Mouse (Mus musculus): ENCODE results near the gene Dck. TPM values are rescaled to one million over a fixed set of nuclear protein-coding genes. Genes with fewer than 3 reads are reported as not detected.
A peak's percentile ranks its signal among the peaks of the same experiment; 100 is the strongest.

The Dck gene
- total RNA-seq, 2 experiments from 2014 or later: 2.8 to 3.4 TPM

DNA sequence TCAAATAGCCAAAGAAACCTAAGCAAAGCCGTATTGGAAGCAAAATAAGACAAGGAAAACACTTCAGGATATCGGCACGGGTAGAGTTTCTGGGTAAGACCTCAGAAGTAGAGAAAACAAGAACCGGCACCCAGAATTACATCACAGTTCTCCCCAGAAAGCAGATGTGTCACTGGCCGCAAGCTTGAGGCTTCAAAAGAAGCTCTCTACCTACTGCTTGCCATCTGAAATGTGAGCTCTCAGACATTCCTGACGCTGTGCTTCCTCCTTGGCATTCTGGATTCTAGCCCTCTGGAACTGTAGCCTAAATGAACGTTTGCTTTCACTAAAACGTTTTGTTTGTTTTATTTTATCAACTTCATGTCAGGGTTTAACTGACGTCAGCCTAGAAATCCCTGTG is 25.9 kb downstream of the Dck start:
- DNase-seq (ENCODE audit: low spot score in 2 of 2): no peak

DNA sequence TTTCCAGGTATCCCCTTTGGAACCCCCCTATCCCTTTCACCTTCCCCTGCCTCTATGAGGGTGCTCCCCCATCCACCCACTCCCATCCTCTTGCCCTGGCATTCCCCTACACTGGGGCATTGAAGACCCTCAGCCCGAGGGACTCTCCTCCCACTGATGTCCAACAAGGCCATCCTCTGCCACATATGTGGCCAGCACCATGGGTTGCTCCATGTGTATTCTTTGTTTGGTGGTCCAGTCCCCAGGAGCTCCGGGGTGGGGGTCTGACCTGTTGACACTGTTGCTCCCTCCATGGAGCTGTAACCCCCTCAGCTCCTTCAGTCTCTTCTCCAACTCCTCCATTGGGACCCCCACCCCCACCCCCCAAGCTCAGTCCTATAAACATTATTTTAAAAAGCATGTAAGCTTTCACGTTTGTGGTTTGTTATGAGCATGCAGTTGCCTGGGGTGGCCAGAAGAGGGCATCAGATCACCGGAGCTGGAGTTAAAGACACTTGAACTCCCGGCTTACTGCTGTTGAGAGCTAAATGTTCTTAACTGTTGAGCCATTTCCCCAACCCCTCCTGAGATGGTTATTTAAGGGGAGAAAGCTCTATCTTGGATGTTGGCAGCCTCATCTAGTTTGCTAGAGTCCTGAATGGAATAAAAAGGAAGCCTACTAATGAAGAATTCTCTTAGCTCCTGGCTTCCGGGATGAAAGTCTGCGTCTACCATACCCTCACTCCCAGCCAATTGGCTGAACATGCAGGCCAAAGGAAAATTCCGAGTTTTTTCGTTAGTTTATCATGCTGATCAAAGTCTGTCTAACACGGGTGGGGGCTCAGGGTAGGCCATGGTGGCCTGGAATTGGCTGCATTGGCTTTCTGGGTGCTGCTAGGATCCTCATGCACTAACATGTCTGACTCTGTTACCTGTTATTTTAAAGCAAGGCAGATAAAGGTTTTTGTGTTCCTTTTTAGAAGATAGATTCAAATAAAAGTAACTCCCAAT is 26.8 kb downstream of the Dck start:
- DNase-seq (ENCODE audit: low spot score in 2 of 2): peak; percentile 7 to 29

DNA sequence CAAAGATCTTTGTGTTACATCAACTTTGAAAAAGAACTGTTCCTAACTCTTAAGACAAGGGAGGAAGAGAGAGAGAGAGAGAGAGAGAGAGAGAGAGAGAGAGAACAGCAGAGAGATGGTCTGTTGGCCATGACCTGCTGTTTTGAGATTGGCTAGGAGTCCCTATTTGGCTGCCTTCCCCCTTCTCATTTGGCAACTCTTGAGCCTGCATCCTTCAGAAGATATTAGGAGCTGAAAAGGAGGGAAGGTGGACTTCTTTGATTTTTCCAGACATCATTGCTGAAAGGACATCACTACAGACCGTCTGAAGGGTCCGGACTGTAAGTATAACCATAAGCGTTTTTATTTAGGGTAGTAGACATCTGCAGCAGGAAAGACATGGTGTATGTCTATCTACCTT is 28.9 kb downstream of the Dck start:
- no peak for DNase-seq (ENCODE audit: low spot score in 2 of 2)

DNA sequence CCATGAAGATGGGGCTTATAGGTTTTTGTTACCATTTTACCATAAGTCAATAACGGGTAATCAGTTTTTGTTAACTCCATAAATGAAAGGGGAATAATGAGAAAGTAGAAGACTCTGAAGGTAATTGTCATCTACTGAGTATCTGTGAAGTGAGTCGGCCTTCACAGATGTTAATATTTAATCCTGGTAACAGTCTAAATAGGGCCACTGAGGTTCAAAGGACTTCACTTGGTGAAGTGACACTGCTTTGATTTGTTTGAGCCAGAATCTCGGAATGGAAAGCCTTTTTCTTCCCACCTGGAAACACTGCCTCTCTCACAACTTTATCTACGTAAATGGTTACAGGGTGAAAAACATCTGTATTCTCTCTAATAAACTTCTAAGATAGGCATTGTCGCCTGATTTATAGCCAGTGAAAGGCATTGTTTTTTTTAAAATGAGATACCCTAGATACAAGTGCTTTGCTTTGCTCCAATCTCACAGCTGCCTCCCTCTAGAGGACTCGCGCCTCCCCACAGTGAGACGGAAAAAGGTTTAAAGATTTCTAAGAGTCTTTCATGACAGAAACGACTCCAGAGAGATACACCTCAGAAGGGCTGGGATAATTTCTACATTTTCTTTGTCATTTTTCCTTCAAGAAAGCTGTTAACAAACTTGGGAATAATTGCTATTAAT is 31.3 kb downstream of the Dck start:
- DNase-seq (ENCODE audit: low spot score in 2 of 2): no peak

DNA sequence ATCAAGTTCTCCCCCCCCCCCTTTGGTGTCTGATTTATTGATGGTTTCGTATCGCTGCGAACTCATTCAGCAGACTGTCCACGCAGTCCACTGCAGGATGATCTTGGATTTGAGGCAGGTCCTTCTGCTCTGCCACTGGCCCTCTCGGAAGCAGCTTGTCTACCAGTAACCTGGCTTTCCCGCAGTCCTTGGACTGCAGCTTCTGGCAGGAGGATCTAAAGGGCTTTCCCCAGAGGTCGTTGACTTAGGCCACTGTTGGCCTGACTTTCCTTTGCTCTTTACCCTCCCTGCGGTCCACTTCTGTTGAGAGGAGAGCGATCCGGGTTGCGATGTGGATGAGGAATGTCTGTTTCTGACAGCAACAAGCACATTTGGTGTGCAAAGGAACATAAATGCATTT is 31.8 kb downstream of the Dck start:
- DNase-seq (ENCODE audit: low spot score in 2 of 2): no peak

DNA sequence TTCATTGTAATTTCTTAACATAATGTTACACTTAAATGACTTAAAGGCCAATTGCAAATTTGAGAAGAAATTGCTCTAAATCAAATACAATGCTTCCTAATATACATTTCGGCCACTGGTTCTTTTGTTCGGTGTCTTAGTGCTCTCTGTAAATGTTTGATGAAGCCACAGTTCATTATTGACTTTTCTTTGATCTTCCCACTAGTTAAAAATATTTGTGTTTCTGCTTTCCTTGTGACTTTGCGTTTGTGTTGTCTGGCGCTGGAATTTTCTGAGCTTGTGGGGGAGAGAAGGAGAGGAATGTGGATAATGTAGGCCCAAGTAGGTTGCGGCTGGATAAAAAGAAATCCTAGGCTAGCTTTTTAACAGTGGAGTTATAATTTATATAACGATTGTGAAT is 32.3 kb downstream of the Dck start:
- no peak for DNase-seq (ENCODE audit: low spot score in 2 of 2)

DNA sequence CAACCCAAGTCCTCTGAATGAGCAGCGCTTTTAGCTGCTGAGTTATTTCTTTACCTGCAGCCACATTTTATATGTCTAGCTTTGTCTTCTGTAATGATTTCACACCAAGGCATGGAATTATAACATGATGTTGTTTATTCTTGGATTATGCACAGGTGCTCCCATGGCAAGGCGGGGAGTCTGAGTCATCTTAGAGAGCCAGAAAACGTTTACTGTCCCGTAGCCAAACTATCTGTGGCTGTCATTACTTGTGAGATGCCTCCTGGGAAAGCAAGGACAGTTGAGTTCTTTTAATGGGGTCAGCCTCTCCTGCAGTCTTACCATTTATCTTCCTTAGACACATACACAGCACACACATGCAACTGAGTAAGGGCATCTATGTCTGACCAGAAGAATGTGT is 40.8 kb downstream of the Dck start:
- DNase-seq (ENCODE audit: low spot score in 2 of 2): no peak

DNA sequence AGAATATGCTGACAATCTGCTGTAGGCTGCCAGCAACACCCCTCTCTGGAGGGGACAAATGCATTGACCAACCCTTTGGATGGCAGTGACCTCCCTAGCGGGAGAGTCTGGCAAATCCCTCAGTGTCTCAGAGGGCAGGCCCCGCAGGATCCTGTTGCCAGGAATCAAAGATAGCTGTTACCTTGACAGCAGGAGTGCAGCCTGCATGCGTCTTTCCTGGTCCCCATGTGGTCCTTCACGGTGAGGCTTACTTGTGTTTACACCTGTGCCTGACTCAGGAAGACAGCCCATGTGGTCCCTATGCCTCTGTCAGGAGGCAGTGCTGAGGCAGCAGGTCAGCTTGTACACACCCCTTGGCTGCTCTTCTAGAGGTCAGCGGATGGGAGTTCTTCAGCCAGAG is 41.5 kb downstream of the Dck start:
- no peak for DNase-seq (ENCODE audit: low spot score in 2 of 2)

DNA sequence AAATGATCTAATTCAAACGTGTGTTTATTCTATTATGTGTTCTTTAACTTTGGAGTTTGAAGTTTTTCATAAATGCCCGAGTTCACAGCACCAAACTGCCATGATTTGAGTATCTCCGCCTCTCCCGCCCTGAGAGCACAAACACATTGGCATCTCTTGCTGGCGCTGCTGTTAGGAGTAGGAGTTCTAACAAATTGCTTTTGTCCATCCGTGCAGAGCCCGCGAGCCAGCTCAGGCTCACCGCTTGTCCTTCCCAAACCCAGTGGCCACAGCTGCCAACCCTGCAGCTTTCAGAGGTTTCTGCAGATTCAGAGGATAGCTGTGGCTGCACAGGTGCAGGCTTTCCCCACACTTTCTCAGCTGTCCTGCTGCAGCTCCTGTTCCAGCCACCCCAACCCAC is 42.5 kb downstream of the Dck start:
- DNase-seq (ENCODE audit: low spot score in 2 of 2): no peak

DNA sequence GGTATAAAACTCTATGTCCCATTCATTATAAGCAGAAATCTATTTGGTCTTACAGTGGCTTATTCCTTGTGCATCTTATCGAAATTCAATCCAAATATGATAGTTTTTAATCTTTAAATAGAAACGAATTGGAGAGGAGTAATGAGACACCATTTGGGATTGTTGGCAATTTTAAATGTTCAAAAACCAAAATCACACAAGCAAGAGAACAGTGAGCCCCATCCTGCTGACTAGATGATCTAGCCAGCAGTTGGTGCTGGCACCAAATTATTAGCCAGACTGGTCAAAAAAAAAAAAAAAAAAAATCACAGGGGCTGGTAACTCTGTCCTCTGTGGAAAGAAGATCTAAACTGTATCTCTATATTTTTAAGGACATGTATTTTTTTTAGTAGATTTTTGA is 48.4 kb downstream of the Dck start:
- DNase-seq (ENCODE audit: low spot score in 2 of 2): no peak

DNA sequence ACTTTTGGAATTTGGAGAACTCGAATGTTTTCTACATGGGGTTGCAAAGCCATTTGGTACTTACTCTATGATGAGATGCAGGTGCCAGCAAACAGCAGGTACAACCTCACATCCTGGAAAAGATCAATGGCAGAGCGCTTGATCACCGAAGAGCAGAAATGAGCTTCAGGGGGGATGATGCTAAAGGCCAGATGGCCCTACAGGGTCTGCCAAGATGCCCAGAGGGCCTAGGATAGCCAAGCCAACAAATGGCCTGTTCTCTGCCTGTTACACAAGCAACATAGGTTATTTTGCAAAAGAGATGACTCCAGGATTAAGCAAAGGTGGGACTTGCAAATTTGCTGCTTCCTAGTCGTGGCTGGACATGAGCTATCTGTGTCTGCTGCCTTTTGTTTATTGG is 49.8 kb downstream of the Dck start:
- DNase-seq (ENCODE audit: low spot score in 2 of 2): no peak

DNA sequence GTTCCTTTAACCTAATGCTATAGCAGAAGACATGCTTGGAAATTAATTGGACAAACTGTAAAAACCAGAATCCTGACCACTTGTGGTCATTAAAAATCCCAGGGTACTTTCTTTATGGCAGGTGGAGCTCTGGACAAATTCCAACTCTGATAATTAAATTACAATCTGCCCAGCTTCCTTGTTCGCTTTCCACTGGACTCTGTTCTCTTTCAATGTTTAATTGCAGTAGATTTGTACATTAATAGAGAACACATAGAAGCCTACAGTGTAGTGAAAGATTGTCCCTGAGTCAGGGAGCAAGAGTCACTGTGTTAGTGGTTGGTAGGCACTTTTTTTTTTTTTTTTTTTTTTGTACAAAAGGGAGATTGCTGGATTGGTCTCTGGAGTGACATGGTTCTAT is 56.7 kb downstream of the Dck start:
- DNase-seq (ENCODE audit: low spot score in 2 of 2): no peak

DNA sequence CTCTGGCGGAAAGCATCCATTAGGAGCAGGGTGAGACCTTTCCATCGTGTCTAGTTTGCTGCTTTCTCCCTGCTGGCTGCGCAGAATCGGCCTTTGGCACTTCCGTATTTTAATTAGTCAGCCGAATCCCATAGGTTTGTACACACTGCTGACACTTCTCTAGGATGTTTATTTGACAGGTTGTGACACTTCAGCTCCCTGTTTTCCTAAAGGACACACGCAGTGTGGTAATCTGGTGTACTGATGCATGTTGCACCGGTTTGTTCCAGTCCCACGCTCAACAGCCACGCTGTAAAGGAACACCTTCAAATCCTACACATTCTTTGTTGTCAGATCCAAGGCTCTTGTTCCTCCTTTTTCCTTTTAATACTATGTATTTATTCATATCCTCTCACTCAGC is 60.0 kb downstream of the Dck start:
- no peak for DNase-seq (ENCODE audit: low spot score in 2 of 2)

DNA sequence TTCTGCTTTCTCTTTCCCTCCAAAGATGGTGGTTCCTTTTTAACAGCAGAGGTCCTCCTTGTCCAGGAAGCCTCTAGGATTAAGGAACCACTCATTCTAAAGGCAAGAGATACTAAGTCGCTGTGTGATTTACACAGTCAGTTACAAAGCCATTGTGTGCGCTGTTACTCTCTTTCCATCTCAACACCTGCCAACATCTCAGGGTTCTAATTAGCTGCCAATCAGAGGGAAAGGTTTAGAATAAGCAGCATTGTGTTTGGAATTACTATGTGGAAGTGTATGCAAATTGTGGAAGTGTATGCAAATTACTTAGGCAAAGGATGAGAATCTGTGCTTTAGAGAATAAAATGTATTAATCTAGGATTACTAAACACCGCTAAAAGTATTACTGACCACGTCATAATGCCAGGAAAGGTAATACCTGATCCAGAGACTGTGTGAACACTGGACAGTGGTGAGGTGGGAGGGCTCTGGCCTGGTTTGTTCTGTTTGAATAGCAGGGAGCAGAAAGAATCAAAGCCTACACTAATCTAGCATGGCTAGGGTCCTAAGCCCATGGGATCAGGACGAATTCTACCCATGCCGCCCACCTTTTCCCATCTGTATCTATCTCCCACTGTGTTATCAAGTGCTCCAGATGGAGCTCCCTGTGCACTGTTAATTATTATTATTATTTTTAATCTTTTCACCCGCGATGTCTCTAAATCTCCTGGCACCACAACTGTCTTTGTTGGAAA is 65.2 kb downstream of the Dck start:
- no peak for DNase-seq (ENCODE audit: low spot score in 2 of 2)

DNA sequence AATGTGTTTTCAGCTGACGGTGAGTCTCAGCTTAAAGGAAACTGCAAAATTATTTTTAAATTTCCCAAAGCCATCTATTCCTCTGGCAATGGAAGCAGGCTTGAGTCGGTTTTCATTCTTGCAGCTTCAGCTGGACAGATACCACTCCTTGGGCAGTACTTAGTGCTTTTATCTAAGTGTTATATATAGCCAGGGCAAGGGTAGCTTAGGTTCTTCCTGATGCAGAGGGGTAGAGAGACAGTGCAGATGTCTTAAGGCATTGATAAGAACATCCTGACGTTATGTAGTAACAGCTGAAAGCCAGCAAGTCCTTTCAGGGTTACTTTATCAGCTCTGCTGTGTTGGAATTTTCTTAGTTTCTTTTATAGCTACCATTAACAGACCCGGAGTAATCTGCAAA is 66.1 kb downstream of the Dck start:
- DNase-seq (ENCODE audit: low spot score in 2 of 2): no peak

DNA sequence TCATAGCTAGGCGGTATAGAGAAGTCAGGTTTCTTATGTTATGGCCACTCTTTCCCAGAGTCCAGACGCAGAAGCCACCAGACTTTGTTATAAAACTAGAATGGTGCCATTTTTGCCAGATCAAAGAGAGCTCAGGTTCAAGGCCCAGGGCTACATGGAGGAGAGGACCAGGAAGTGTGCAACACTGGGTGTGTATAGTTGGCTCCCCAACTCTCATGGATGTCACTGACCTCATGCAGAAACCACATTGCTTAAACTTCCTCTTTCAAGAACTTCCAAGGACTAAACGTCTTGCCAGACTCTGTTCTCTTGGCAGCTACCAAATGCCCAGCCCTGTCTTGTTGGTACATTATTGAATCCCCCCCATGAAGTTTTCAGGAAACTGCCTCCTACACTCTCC is 67.1 kb downstream of the Dck start:
- no peak for DNase-seq (ENCODE audit: low spot score in 2 of 2)

Other genes with a start within 250 kb of the Dck start
- 1 to 10 TPM in 1 of 2 experiments, under 1 TPM in 1; 0.66 to 4.7 TPM for gene Jchain, start 237.1 kb upstream of the Dck start, total RNA-seq (2021)
- 10 to 100 TPM; 31.4 to 39.5 TPM for gene Utp3, start 210.5 kb upstream of the Dck start, total RNA-seq (2021)
- 10 to 100 TPM; 21.1 to 26.7 TPM for gene Rufy3, start 200.0 kb upstream of the Dck start, total RNA-seq (2021)
- 100 to 1,000 TPM; 120 to 143 TPM for gene Grsf1, start 88.8 kb upstream of the Dck start, total RNA-seq (2021)
- gene Mob1b, start 44.1 kb upstream of the Dck start, total RNA-seq (2021): 10 to 100 TPM; 33.9 to 41.5 TPM
- gene Slc4a4, start 121.8 kb downstream of the Dck start, total RNA-seq (2021): 10 to 100 TPM; 37.4 to 38.7 TPM

Data from adrenal gland, adult 18-20 months (tissue).